Mouse (Mus musculus) embryonic facial prominence, embryonic 10.5 days (tissue): Measurements from ENCODE around the gene Gpsm1. TPM values are rescaled to one million over a fixed set of nuclear protein-coding genes. Genes with fewer than 3 reads are reported as not detected.

Experiments
- DNase-seq: peaks from one replicate; pipeline ENCODE4 v3.0.0-alpha.2; 2017; ENCODE audit warnings: low spot score
- H3K27ac ChIP-seq: fragments of 300-500 bp; sonication (generic); replicated peaks from 2 replicates; pipeline ENCODE4 v1.5.1; 2016; ENCODE audit warnings: mild to moderate bottlenecking
- H3K27me3 ChIP-seq: fragments of 300-500 bp; sonication (generic); replicated peaks from 2 replicates; pipeline ENCODE4 v1.6.1; 2016; ENCODE audit warnings: low read depth, mild to moderate bottlenecking; ENCODE audit not compliant: poor library complexity, severe bottlenecking
- H3K36me3 ChIP-seq: fragments of 300-500 bp; sonication (generic); replicated peaks from 2 replicates; pipeline ENCODE4 v1.6.1; 2016; ENCODE audit warnings: mild to moderate bottlenecking, moderate library complexity
- H3K4me1 ChIP-seq: fragments of 300-500 bp; sonication (generic); 2 replicates; pipeline ENCODE4 v1.6.1; 2016
- H3K4me3 ChIP-seq: fragments of 300-500 bp; sonication (generic); 2 replicates; pipeline ENCODE4 v1.5.1; 2016; ENCODE audit warnings: mild to moderate bottlenecking, moderate library complexity
- H3K9me3 ChIP-seq: fragments of 300-500 bp; sonication (generic); 2 replicates; pipeline ENCODE4 v1.6.1; 2016; ENCODE audit warnings: mild to moderate bottlenecking
- WGBS: fragments of 180-500 bp; shearing (Covaris S2); methylation state at CpG from one replicate; pipeline ENCODE4 v1.1.7; 2016; 5-methylcytosine and 5-hydroxymethylcytosine counted together
- polyA plus RNA-seq: library from polyadenylated mRNA; unstranded; fragments of >200 nt; fragmentation: Nextera tagmentation; extraction: Ambion mirVana; gene quantifications from 2 replicates; pipeline ENCODE4 v1.2.1, GENCODE M21; 2016

Gene Gpsm1
- polyA plus RNA-seq, 1 experiment from 2014 or later: 96.7 TPM

DNA sequence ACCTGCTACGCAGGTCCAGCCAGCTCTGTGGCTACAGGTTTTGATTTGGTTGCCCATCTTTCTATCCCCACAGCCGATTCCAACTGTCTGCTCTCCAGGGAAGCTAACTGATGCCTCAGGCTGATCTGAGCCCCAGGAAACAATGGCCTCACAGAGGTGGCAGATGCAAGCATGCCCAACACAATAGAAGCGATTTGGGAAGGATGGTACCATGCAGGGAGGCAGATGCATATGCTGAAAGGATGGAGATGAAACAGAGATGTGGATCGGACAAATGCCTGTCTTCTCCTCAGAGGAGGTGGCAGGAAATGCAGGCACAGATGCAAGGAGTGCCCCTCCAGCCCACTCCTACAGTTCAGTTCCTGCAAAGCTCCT, 16.5 kb upstream of the Gpsm1 start:
- Histone ChIP-seq H3K4me1 (peaks cover 49% of the 10 kb centered on the region), H3K9me3 (no peaks in the 10 kb centered on the region), H3K36me3 (no peaks in the 10 kb centered on the region), H3K4me3 (peak overlapping the region; percentile 13; the same call in 1 of the 2 replicates), H3K27ac (peak overlapping the region; percentile 45), H3K27me3 (peaks cover 34% of the 10 kb centered on the region)
- 8% methylated on average over 4 of the region's 4 CpGs for WGBS
- no peak for DNase-seq

DNA sequence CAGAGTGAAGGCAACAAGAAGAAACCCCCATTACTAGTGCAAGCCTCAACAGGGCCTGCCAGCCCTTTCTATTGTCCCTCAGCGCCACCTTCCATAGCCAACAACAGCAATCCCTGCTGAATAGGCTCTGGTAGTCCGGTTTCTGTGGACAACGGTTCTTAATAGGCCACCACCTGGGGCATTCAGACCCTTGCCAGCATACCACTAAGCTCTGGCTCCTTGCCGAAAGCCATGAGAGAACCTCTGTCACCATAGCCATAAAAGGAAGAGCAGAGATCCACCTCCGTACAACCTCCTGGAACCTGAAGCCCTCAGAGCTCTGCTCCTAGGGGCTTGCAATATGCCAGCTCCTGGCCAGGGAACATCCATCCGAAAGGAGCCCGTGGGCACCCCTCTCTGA, 16.0 kb upstream of the Gpsm1 start:
- Histone ChIP-seq H3K4me1 (peaks cover 49% of the 10 kb centered on the region), H3K27ac (peak overlapping the region; percentile 45), H3K4me3 (no peak overlapping the region), H3K27me3 (peaks cover 34% of the 10 kb centered on the region), H3K36me3 (no peaks in the 10 kb centered on the region), H3K9me3 (no peaks in the 10 kb centered on the region)
- WGBS: 31% methylated on average over 7 of the region's 7 CpGs
- DNase-seq: no peak

DNA sequence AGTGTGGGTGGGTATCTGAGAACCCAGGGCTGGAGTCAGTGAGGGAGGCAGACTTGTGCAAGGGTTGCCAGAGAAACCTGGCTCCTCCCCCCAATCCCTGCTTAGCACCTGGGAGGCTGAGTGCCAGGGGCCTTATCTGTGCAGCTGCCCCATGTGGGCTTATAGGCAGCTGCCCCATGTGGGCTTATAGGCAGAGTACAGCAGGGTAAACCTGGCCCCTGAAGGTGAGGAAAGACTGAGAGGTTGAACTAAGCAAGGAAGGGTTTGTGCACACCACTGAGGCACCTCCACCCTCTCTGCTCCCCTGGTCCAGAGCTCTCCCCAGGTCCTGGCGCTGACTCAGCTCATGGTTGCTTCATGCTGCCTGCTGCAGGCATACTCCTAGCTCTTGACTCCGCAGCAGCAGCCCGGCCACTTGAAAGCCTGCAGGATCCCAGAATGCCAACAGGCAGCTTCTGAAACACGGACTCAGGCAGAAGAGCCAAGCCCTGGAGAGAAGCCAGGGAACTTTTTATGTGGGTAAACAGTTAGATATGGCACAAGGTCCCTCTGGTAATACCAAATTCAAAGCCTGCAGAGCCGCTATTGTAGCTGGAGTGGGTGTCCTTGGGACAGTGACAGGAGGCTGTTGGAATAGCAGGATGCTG, 15.0 kb upstream of the Gpsm1 start:
- H3K36me3 ChIP-seq: no peaks in the 10 kb centered on the region
- no peak for DNase-seq
- H3K9me3 ChIP-seq: no peaks in the 10 kb centered on the region
- H3K27me3 ChIP-seq: peaks cover 34% of the 10 kb centered on the region
- peaks cover 49% of the 10 kb centered on the region for H3K4me1 ChIP-seq
- no peak overlapping the region for H3K4me3 ChIP-seq
- 53% methylated on average over 5 of the region's 5 CpGs for WGBS
- H3K27ac ChIP-seq: peak overlapping the region; percentile 45; the same call in 1 of the 2 replicates

DNA sequence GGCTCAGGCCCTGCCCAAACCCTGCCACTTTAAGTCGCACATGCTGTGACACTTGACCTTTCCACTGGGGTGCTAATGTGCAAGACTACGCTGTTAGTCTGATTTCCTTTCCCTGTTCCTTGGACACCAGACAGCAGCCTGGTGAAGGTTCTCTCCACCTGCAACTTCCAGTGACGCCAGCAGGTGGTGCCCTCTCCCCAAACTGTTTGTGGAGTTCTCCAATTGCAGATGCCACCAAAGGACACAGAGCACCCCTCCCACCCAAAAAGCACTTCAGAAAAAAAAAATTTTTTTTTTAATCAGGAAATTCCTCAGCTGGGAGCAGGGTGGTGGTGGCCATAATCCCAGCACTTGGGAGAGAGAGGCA, 14.5 kb upstream of the Gpsm1 start:
- no peak overlapping the region for H3K27ac ChIP-seq
- peaks cover 49% of the 10 kb centered on the region for H3K4me1 ChIP-seq
- H3K9me3 ChIP-seq: no peaks in the 10 kb centered on the region
- WGBS: 3% methylated on average over 3 of the region's 3 CpGs
- peaks cover 34% of the 10 kb centered on the region for H3K27me3 ChIP-seq
- H3K4me3 ChIP-seq: peak overlapping the region; percentile 6; the same call in 1 of the 2 replicates
- H3K36me3 ChIP-seq: no peaks in the 10 kb centered on the region
- peak; percentile 88 for DNase-seq

DNA sequence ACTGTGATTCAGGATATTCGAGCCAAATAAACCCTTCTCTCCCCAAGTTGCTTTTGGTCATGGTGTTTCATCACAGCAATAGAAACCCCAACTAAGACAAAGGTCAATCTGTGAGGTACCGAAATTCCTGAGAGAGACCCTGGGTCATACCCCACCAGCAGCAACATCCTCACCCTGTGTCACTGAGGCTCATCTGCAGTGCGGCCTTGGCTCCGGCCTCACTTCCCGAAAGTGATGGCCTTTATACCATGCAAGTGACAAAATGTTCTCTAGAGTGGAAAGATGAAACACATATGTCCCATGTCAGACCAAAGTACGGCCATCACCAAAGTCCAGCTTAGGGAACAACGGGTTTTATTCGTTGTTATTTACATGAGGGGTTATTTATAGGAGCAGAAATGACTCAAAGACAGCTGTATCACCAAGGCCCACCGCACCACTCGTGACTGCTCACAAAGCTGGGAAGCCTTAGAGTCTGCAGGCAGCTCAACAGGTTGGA, 13.3 kb upstream of the Gpsm1 start:
- WGBS: 89% methylated on average over 10 of the region's 10 CpGs
- peaks cover 31% of the 10 kb centered on the region for H3K27me3 ChIP-seq

DNA sequence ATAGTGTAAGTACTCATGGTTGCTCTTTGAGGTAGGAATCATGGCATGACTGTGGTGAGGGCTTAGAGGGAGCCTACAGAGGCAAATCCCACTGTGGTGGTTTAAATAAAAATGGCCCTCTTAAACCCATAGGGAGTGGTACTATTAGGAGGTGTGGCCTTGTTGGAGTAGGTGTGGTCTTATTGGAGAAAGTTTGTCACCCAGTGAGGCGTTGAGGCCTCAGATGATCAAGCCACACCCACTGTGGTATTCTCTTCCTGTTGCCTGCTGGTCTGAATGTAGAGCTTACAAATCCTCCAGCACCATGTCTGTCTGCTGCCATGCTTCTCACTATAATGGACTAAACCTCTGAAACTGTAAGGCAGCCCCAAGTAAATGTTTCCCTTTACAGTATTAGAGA, 10.6 kb upstream of the Gpsm1 start:
- DNase-seq: no peak
- no peaks in the 10 kb centered on the region for H3K9me3 ChIP-seq
- no peak overlapping the region for H3K4me3 ChIP-seq
- H3K36me3 ChIP-seq: no peaks in the 10 kb centered on the region
- peaks cover 28% of the 10 kb centered on the region for H3K4me1 ChIP-seq
- 75% methylated on average over 1 of the region's 1 CpGs for WGBS
- H3K27ac ChIP-seq: no peak overlapping the region
- peaks cover 8% of the 10 kb centered on the region for H3K27me3 ChIP-seq

More for the DNA sequence above, 13.3 kb upstream of the Gpsm1 start:
- Histone ChIP-seq H3K9me3 (no peaks in the 10 kb centered on the region), H3K36me3 (no peaks in the 10 kb centered on the region), H3K27ac (no peak overlapping the region), H3K4me1 (peaks cover 41% of the 10 kb centered on the region), H3K4me3 (no peak overlapping the region)
- DNase-seq: no peak

DNA sequence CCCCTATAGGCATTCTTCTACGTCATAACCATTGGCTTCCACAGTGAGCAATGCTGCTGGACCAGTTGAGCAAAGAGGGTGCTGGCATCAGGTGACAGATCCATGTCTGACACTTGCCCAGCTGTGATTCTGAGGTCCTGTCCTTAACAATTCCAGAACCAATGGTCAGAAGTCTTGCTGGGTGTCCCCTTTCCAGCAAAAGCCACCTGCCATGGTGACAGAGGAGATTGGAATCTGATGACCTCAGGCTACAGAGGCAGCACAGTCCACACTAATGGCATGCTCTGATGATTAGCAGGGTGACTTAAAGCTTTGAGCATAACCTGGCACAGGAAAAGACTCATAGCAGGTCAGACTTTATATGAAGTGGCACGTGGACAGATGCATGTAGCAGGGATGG, 9.8 kb upstream of the Gpsm1 start:
- H3K9me3 ChIP-seq: no peaks in the 10 kb centered on the region

DNA sequence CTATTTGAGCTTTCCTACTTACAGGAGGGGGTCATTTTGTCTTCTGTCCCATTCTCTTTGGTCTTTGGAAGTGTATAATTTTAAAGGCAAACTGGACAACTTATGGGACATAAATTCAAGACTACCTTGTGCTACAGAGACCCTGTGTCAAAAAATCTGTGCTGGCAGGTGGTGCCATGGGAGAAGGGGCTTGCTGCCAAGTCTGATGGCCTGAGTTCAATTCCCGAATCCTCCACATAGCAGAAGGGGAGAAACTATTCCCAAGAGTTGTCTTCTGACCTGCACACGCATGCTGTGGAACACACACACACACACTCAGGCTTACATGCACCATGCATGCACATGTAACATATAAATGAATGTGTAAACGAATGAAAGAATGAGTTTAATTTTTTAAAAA, 8.6 kb upstream of the Gpsm1 start:
- H3K27me3 ChIP-seq: no peaks in the 10 kb centered on the region
- H3K4me3 ChIP-seq: no peak overlapping the region
- H3K4me1 ChIP-seq: peaks cover 27% of the 10 kb centered on the region
- 89% methylated on average over 3 of the region's 3 CpGs for WGBS
- DNase-seq: no peak
- no peaks in the 10 kb centered on the region for H3K9me3 ChIP-seq
- H3K36me3 ChIP-seq: no peaks in the 10 kb centered on the region
- no peak overlapping the region for H3K27ac ChIP-seq

More for the DNA sequence above, 9.8 kb upstream of the Gpsm1 start:
- 76% methylated on average over 2 of the region's 2 CpGs for WGBS
- Histone ChIP-seq H3K4me3 (no peak overlapping the region), H3K27ac (no peak overlapping the region), H3K27me3 (no peaks in the 10 kb centered on the region), H3K36me3 (no peaks in the 10 kb centered on the region), H3K4me1 (peaks cover 28% of the 10 kb centered on the region)
- DNase-seq: no peak

DNA sequence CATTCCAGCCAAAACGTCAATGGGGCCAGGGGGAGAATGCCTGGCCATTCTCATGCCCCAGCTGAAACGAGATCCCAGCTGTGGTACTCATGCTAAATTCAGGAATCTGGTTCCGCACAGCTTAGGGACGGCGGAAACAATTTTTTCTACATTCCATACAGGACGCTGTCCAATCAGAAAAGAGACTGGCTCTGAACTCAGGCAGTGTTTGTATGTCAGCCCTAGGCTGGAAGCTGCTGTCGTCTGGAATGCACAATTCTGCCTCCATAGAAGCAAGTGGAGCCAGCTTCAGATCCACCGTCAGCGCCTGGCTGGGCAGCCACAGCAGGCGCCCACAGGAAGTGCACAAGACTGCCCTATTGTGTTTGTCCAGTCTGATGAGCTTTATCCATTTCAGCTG, 5.6 kb upstream of the Gpsm1 start:
- WGBS: 11% methylated on average over 10 of the region's 10 CpGs
- no peaks in the 10 kb centered on the region for H3K36me3 ChIP-seq
- peak overlapping the region; percentile 32 for H3K4me3 ChIP-seq
- peak; percentile 77 for DNase-seq
- H3K9me3 ChIP-seq: no peaks in the 10 kb centered on the region
- peaks cover 48% of the 10 kb centered on the region for H3K4me1 ChIP-seq
- H3K27ac ChIP-seq: peak overlapping the region; percentile 88
- H3K27me3 ChIP-seq: no peaks in the 10 kb centered on the region

DNA sequence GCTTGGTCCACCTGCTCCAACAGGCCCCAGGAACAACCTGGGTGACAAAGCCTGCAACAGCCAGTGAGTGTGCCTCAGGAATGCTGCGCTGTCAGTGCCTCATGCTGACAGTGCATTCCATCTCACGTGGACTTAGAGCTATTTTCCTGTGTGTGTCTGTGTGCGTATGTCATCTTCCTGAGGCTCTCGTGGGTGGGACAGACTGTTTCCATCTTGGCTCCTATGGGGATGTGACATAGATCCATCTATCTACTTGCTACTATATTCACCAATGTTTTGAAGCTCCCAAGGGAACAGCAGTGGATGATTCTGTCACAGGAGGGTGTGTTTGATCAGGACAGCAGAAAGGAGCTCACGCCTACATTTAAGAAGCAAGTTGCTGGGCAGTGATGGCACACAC, 3.4 kb upstream of the Gpsm1 start:
- peaks cover 66% of the 10 kb centered on the region for H3K4me1 ChIP-seq
- peak overlapping the region; percentile 88 for H3K27ac ChIP-seq
- no peaks in the 10 kb centered on the region for H3K36me3 ChIP-seq
- DNase-seq: no peak
- H3K9me3 ChIP-seq: no peaks in the 10 kb centered on the region
- 77% methylated on average over 5 of the region's 5 CpGs for WGBS
- no peaks in the 10 kb centered on the region for H3K27me3 ChIP-seq
- H3K4me3 ChIP-seq: no peak overlapping the region

DNA sequence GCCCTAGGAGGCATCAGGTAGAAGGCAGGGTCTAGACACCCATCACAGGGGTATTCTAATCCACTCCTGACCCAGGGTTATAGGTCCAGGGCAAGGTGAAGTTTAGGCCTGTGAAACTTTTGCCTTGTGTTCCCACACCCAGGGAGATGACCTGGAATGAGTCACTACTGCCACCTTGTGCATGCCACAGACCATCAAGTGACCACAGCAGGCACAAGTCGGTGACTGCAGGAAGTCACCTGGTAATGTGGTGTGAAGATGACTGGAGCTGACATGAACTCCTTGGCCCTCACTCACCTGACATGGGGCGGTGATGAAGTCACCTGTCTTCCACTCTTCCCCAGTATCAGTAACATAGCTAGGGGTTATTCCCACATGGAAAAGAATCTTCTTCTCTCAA, 2.5 kb upstream of the Gpsm1 start:
- Histone ChIP-seq H3K4me1 (peaks cover 75% of the 10 kb centered on the region), H3K27me3 (no peaks in the 10 kb centered on the region), H3K9me3 (no peaks in the 10 kb centered on the region), H3K4me3 (no peak overlapping the region), H3K36me3 (peaks cover 6% of the 10 kb centered on the region), H3K27ac (peak overlapping the region; percentile 97)
- DNase-seq: no peak
- WGBS: 60% methylated on average over 2 of the region's 2 CpGs

DNA sequence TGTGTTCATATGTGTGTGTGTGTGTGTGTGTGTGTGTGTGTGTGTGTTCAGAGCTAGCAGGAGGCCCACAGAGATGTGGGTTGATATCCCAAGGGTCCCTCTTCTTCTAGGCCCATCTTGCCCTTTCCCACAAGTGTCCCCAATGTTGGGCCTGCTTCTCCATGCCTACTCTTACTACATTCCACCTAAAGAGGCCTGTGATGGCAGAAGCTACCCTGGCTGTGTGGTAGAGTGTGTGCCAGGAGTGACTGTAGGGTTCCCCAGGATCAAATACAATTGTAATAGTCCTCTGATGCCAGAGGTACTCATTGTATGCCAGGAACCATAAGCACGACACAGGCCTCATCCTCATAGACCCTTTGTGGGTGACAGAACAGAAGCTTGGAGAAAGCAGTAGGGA, 1.9 kb upstream of the Gpsm1 start:
- 93% methylated on average over 1 of the region's 1 CpGs for WGBS
- H3K4me1 ChIP-seq: peaks cover 81% of the 10 kb centered on the region

DNA sequence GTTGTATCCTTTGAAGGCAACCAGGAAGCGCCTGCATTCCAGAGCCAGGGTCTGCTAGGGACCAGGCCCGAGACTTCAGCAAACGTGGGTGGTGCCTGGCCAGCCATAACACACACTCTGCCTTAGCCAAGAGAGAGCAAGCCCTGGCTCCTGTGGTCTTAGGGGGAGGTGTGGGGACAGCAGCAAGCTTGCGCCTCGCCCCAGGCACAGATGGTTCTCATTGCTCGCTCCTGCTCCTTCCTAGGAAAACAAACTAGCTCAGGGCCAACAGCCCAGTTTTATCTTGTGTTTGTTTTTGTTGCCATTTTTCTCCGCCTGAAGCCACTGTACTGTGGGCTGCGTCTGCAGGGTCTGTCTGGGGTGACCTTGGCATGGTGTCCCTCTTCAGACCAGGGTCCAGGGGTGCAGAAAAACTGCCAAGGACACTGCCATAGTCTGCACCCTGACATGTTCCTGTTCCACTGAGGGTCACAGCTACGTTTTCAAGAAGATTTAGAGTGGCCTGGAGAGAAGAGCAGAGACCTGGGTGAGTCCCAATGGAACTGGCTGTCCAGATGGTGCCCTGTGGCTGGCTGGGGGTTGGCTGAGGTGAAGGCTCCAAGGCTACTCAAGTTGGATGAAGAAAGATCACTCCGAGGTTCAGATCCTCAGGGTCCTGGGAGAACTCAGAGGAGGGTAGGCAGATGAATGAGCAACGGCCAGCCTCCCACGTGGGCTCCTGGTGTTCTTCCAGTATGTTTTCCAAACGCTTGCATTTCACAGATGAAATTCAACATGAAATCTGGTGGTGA, 839 bp upstream of the Gpsm1 start:
- peaks cover 22% of the 10 kb centered on the region for H3K36me3 ChIP-seq
- H3K4me1 ChIP-seq: peaks cover 81% of the 10 kb centered on the region
- H3K9me3 ChIP-seq: no peaks in the 10 kb centered on the region
- 36% methylated on average over 13 of the region's 13 CpGs for WGBS
- peak overlapping the region; percentile 91 for H3K4me3 ChIP-seq
- peak overlapping the region; percentile 97 for H3K27ac ChIP-seq
- peak; percentile 81 for DNase-seq
- no peaks in the 10 kb centered on the region for H3K27me3 ChIP-seq

More for the DNA sequence above, 1.9 kb upstream of the Gpsm1 start:
- no peaks in the 10 kb centered on the region for H3K27me3 ChIP-seq
- peaks cover 12% of the 10 kb centered on the region for H3K36me3 ChIP-seq
- H3K4me3 ChIP-seq: no peak overlapping the region
- no peaks in the 10 kb centered on the region for H3K9me3 ChIP-seq
- DNase-seq: no peak
- H3K27ac ChIP-seq: peak overlapping the region; percentile 97
